Mouse (Mus musculus) limb, embryonic 13.5 days (tissue): ENCODE data around the gene Mboat1. TPM values are rescaled to one million over a fixed set of nuclear protein-coding genes. Genes with fewer than 3 reads are reported as not detected.

Source experiments
- ATAC-seq: fragments of 200-750 bp; cut with Nextera tagmentation; 2 replicates; pipeline ENCODE4 v1.8.0; 2017; ENCODE audit warnings: low read depth, moderate number of reproducible peaks, moderate TSS enrichment; ENCODE audit not compliant: low FRiP score
- H3K27ac ChIP-seq: fragments of 300-500 bp; sonication (generic); 2 replicates; pipeline ENCODE4 v1.5.1; 2015; ENCODE audit warnings: inconsistent platforms, mild to moderate bottlenecking, moderate library complexity
- H3K27me3 ChIP-seq: fragments of 300-500 bp; sonication (generic); 2 replicates; pipeline ENCODE4 v1.6.1; 2015; ENCODE audit warnings: mild to moderate bottlenecking, inconsistent platforms
- H3K36me3 ChIP-seq: fragments of 300-500 bp; sonication (generic); 2 replicates; pipeline ENCODE4 v1.6.1; 2015; ENCODE audit warnings: inconsistent platforms, mild to moderate bottlenecking, moderate library complexity
- H3K4me1 ChIP-seq: fragments of 300-500 bp; sonication (generic); 2 replicates; pipeline ENCODE4 v1.6.1; 2015; ENCODE audit warnings: inconsistent platforms
- H3K4me2 ChIP-seq: fragments of 300-500 bp; sonication (generic); replicated peaks from 2 replicates; pipeline ENCODE4 v1.6.1; 2015; ENCODE audit warnings: inconsistent platforms, mild to moderate bottlenecking, moderate library complexity
- H3K4me3 ChIP-seq: fragments of 300-500 bp; sonication (generic); 2 replicates; pipeline ENCODE4 v1.5.1; 2015; ENCODE audit warnings: moderate library complexity, mild to moderate bottlenecking, inconsistent platforms
- H3K9ac ChIP-seq: fragments of 300-500 bp; sonication (generic); 2 replicates; pipeline ENCODE4 v1.6.1; 2015; ENCODE audit warnings: mild to moderate bottlenecking, inconsistent platforms
- H3K9me3 ChIP-seq: fragments of 300-500 bp; sonication (generic); 2 replicates; pipeline ENCODE4 v1.6.1; 2016; ENCODE audit warnings: inconsistent platforms
- WGBS: fragments of 180-500 bp; shearing (Covaris S2); methylation state at CpG from one replicate; pipeline ENCODE4 v1.1.7; 2015; 5-methylcytosine and 5-hydroxymethylcytosine counted together
- polyA plus RNA-seq: library from polyadenylated mRNA; unstranded; fragments of >200 nt; fragmentation: Nextera tagmentation; extraction: Ambion mirVana; gene quantifications from 2 replicates; pipeline ENCODE4 v1.2.1, GENCODE M21; 2015

Gene Mboat1
- polyA plus RNA-seq, 1 experiment from 2014 or later, result 8.5 TPM

DNA sequence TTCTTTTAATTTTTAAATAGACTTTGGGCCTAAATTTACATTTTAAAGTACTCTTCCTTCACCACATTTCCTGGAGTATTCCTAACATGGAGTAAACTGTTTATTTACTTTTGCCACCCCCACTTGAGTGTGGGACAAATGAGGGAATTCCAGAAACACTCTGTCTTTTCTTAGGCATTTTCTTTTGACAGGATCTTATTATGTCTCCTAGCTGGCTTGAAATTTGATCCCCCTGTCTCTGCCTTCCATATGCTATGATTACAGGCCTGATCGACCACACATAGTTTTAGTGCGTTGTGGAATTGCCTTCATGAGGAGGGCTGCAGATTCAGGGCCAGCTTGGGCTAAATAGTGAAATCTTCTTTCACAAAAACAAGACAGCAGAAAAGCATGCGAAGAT is 85.0 kb downstream of the Mboat1 start:
- Histone ChIP-seq H3K27me3 (no peaks in the 10 kb centered on the region), H3K27ac (no peak overlapping the region), H3K4me1 (peaks cover 17% of the 10 kb centered on the region), H3K9ac (no peak overlapping the region), H3K4me2 (no peak overlapping the region), H3K9me3 (0 out of 2 replicates have a peak, but pooled peaks cover 4% of the 10 kb centered on the region), H3K36me3 (0 out of 2 replicates have a peak, but pooled peaks cover 5% of the 10 kb centered on the region), H3K4me3 (no peak overlapping the region)
- WGBS, result 22% methylated on average over 3 of the region's 3 CpGs
- 0 out of 2 replicates have a peak, but pooled peaks have one; percentile 36 for ATAC-seq

- no peak overlapping the region for H3K4me3 ChIP-seq
- H3K27me3 ChIP-seq, result no peaks in the 10 kb centered on the region
- WGBS, result 93% methylated on average over 10 of the region's 10 CpGs
- no peak overlapping the region for H3K27ac ChIP-seq
- H3K36me3 ChIP-seq, result 0 out of 2 replicates have a peak, but pooled peaks cover 5% of the 10 kb centered on the region
- H3K9ac ChIP-seq, result no peak overlapping the region
- ATAC-seq, result no peak
- H3K4me1 ChIP-seq, result peaks cover 27% of the 10 kb centered on the region
- no peak overlapping the region for H3K4me2 ChIP-seq
- H3K9me3 ChIP-seq, result 0 out of 2 replicates have a peak, but pooled peaks cover 4% of the 10 kb centered on the region
Observed at GRCm38 (mm10) chr13:30224114-30224513, 87.8 kb downstream of the Mboat1 start.

DNA sequence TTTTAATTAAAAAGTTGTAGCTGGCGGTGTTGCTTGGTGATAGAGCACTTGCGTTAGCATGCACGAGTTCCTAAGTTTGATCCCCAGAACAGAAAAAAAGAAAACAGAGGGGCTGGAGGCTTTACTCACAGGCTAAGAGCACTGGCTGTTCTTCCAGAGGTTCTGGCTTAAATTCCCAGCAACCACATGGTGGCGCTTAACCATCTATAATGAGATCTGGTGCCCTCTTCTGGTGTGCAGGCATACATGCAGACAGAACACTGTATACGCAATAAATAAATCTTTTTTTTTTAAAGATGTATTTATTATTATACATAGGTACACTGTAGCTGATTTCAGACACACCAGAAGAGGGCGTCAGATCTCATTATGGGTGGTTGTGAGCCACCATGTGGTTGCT is 88.4 kb downstream of the Mboat1 start:
- Histone ChIP-seq H3K27ac (no peak overlapping the region), H3K36me3 (0 out of 2 replicates have a peak, but pooled peaks cover 5% of the 10 kb centered on the region), H3K4me2 (no peak overlapping the region), H3K9ac (no peak overlapping the region), H3K4me1 (peaks cover 27% of the 10 kb centered on the region), H3K9me3 (0 out of 2 replicates have a peak, but pooled peaks cover 4% of the 10 kb centered on the region), H3K27me3 (no peaks in the 10 kb centered on the region), H3K4me3 (no peak overlapping the region)
- WGBS, result 94% methylated on average over 6 of the region's 6 CpGs
- ATAC-seq, result no peak

GRCm38 (mm10) chr13:30228762-30229161 is 92.5 kb downstream of the Mboat1 start:
- H3K4me3 ChIP-seq, result no peak overlapping the region
- peaks cover 10% of the 10 kb centered on the region for H3K4me1 ChIP-seq
- H3K27ac ChIP-seq, result no peak overlapping the region
- H3K27me3 ChIP-seq, result no peaks in the 10 kb centered on the region
- no peak overlapping the region for H3K4me2 ChIP-seq
- ATAC-seq, result no peak
- H3K36me3 ChIP-seq, result 0 out of 2 replicates have a peak, but pooled peaks cover 5% of the 10 kb centered on the region
- H3K9me3 ChIP-seq, result 0 out of 2 replicates have a peak, but pooled peaks cover 4% of the 10 kb centered on the region
- H3K9ac ChIP-seq, result no peak overlapping the region
- WGBS, result 58% methylated on average over 5 of the region's 5 CpGs

DNA sequence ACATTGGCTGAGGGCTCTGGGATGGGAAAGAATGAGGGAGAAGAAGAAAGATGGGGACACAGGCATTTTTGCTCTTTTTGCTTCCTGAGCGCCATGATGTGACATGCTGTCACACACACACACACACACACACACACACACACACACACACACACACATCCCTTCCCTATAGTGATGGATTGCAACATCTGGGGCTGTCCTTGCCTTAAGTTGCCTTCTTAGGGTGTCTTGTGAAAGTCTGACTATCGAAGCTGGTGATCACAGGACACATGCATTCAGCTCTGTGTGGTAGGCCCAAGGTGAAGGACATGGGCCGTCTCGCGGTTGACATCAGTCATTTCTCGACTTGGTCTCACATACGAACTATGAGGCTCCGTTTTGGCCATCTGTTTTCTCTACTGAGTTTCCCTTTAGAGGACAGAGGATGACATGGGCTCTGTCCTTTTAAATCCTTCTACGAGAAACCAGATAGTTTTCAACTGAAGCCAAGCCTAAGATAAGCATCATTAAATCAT is 93.4 kb downstream of the Mboat1 start:
- H3K4me1 ChIP-seq, result peaks cover 10% of the 10 kb centered on the region
- no peak overlapping the region for H3K27ac ChIP-seq
- H3K4me2 ChIP-seq, result no peak overlapping the region
- H3K27me3 ChIP-seq, result no peaks in the 10 kb centered on the region
- H3K4me3 ChIP-seq, result no peak overlapping the region
- no peaks in the 10 kb centered on the region for H3K9me3 ChIP-seq
- ATAC-seq, result no peak
- WGBS, result 86% methylated on average over 9 of the region's 9 CpGs
- no peaks in the 10 kb centered on the region for H3K36me3 ChIP-seq
- no peak overlapping the region for H3K9ac ChIP-seq

- H3K36me3 ChIP-seq, result no peaks in the 10 kb centered on the region
- peak overlapping the region; percentile 37 for H3K4me2 ChIP-seq
- WGBS, result 29% methylated on average over 11 of the region's 11 CpGs
- no peaks in the 10 kb centered on the region for H3K9me3 ChIP-seq
- no peak overlapping the region for H3K4me3 ChIP-seq
- peaks cover 19% of the 10 kb centered on the region for H3K4me1 ChIP-seq
- H3K27me3 ChIP-seq, result no peaks in the 10 kb centered on the region
- H3K27ac ChIP-seq, result peak overlapping the region; percentile 63
- H3K9ac ChIP-seq, result no peak overlapping the region
- peak; percentile 89 for ATAC-seq
Observed at GRCm38 (mm10) chr13:30235056-30235750, 98.9 kb downstream of the Mboat1 start.

- Histone ChIP-seq H3K27me3 (no peaks in the 10 kb centered on the region), H3K4me1 (peaks cover 19% of the 10 kb centered on the region), H3K4me3 (no peak overlapping the region), H3K4me2 (no peak overlapping the region), H3K9me3 (no peaks in the 10 kb centered on the region), H3K36me3 (peaks cover 7% of the 10 kb centered on the region), H3K27ac (no peak overlapping the region), H3K9ac (no peak overlapping the region)
- ATAC-seq, result no peak
- 90% methylated on average over 6 of the region's 6 CpGs for WGBS
Observed at GRCm38 (mm10) chr13:30239396-30239795, 103.1 kb downstream of the Mboat1 start.

GRCm38 (mm10) chr13:30245573-30245972 is 109.3 kb downstream of the Mboat1 start:
- no peak for ATAC-seq
- Histone ChIP-seq H3K4me1 (0 out of 2 replicates have a peak, but pooled peaks cover 8% of the 10 kb centered on the region), H3K27me3 (no peaks in the 10 kb centered on the region), H3K27ac (no peak overlapping the region), H3K9ac (no peak overlapping the region), H3K4me3 (no peak overlapping the region), H3K4me2 (no peak overlapping the region), H3K9me3 (no peaks in the 10 kb centered on the region), H3K36me3 (peaks cover 7% of the 10 kb centered on the region)
- 79% methylated on average over 4 of the region's 4 CpGs for WGBS

GRCm38 (mm10) chr13:30250341-30250905 is 114.1 kb downstream of the Mboat1 start:
- Histone ChIP-seq H3K4me1 (peaks cover 15% of the 10 kb centered on the region; the same call in 1 of the 2 replicates), H3K27ac (no peak overlapping the region), H3K9me3 (no peaks in the 10 kb centered on the region), H3K4me3 (no peak overlapping the region), H3K9ac (no peak overlapping the region), H3K4me2 (no peak overlapping the region), H3K36me3 (no peaks in the 10 kb centered on the region), H3K27me3 (no peaks in the 10 kb centered on the region)
- 37% methylated on average over 5 of the region's 5 CpGs for WGBS
- no peak for ATAC-seq

- Histone ChIP-seq H3K9me3 (no peaks in the 10 kb centered on the region), H3K27ac (no peak overlapping the region), H3K4me2 (no peak overlapping the region), H3K4me1 (peaks cover 15% of the 10 kb centered on the region; the same call in 1 of the 2 replicates), H3K4me3 (no peak overlapping the region), H3K36me3 (no peaks in the 10 kb centered on the region), H3K9ac (no peak overlapping the region), H3K27me3 (no peaks in the 10 kb centered on the region)
- ATAC-seq, result no peak
- 75% methylated on average over 3 of the region's 3 CpGs for WGBS
Observed at GRCm38 (mm10) chr13:30251431-30251830, 115.1 kb downstream of the Mboat1 start.

DNA sequence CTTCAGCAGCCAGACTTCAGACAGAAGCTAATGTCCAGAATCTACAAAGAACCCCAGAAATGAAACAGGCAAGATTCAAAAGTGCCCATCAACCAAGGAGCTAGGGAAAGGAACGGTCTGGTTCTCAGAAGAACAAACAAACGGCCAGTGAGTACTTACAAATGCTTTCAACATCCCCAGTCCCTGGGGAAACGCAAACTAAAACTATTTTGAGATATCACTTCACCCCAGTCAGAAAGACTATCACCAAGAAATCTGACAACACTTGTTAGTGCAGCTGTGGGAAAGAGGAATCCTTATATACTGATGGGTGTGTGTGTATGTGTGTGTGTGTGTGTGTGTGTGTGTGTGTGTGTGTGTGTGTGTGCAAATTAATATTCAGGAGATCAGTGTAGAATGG is 116.4 kb downstream of the Mboat1 start:
- no peak overlapping the region for H3K4me3 ChIP-seq
- no peak overlapping the region for H3K27ac ChIP-seq
- H3K4me2 ChIP-seq, result no peak overlapping the region
- no peak for ATAC-seq
- H3K36me3 ChIP-seq, result no peaks in the 10 kb centered on the region
- H3K9me3 ChIP-seq, result no peaks in the 10 kb centered on the region
- H3K27me3 ChIP-seq, result no peaks in the 10 kb centered on the region
- H3K4me1 ChIP-seq, result peaks cover 15% of the 10 kb centered on the region; the same call in 1 of the 2 replicates
- WGBS, result 50% methylated on average over 3 of the region's 3 CpGs
- H3K9ac ChIP-seq, result no peak overlapping the region

- 38% methylated on average over 5 of the region's 5 CpGs for WGBS
- Histone ChIP-seq H3K27ac (no peak overlapping the region), H3K27me3 (no peaks in the 10 kb centered on the region), H3K4me2 (no peak overlapping the region), H3K9me3 (no peaks in the 10 kb centered on the region), H3K4me1 (peaks cover 15% of the 10 kb centered on the region; the same call in 1 of the 2 replicates), H3K36me3 (no peaks in the 10 kb centered on the region), H3K9ac (no peak overlapping the region), H3K4me3 (no peak overlapping the region)
- ATAC-seq, result no peak; the same call in 1 of the 2 replicates
Observed at GRCm38 (mm10) chr13:30253636-30254264, 117.5 kb downstream of the Mboat1 start.
